Mouse (Mus musculus) layer of hippocampus, adult 9-10 months (tissue): Measurements from ENCODE around the gene Stap2.

Experiments used
- DNase-seq: peaks from one replicate; pipeline ENCODE4 v3.0.0; 2022; ENCODE audit warnings: low spot score

Stap2 gene

GRCm38 (mm10) chr17:55959946-55960740 lies 45.2 kb downstream of the Stap2 start:
- no peak for DNase-seq

- DNase-seq = peak; percentile 93
Observed at GRCm38 (mm10) chr17:55958918-55959728, 46.3 kb downstream of the Stap2 start, which contains the start of gene Yju2. Gene Yju2, plus strand, starts transcription at chr17:55959099.

- DNase-seq = no peak
Observed at GRCm38 (mm10) chr17:55958584-55958886, 46.8 kb downstream of the Stap2 start.

- no peak for DNase-seq
Observed at GRCm38 (mm10) chr17:55957726-55958583, 47.4 kb downstream of the Stap2 start.

- peak; percentile 65 for DNase-seq
Observed at GRCm38 (mm10) chr17:55957168-55957567, 48.2 kb downstream of the Stap2 start.

GRCm38 (mm10) chr17:55956591-55956990 lies 48.8 kb downstream of the Stap2 start:
- no peak for DNase-seq

GRCm38 (mm10) chr17:55956129-55956528 lies 49.3 kb downstream of the Stap2 start:
- DNase-seq = no peak

- no peak for DNase-seq
Observed at GRCm38 (mm10) chr17:55954229-55954628, 51.2 kb downstream of the Stap2 start.

- no peak for DNase-seq
Observed at GRCm38 (mm10) chr17:55953751-55954150, 51.6 kb downstream of the Stap2 start.

GRCm38 (mm10) chr17:55952447-55953027 lies 52.8 kb downstream of the Stap2 start, which contains the start of gene Ebi3:
Gene Ebi3, plus strand, starts transcription at chr17:55952640.
- DNase-seq = no peak

GRCm38 (mm10) chr17:55952041-55952440 lies 53.3 kb downstream of the Stap2 start:
- no peak for DNase-seq

- no peak for DNase-seq
Observed at GRCm38 (mm10) chr17:55950601-55951000, 54.8 kb downstream of the Stap2 start.

- DNase-seq = no peak
Observed at GRCm38 (mm10) chr17:55949400-55949799, 56.0 kb downstream of the Stap2 start, which contains the start of gene Zfp119b. Gene Zfp119b, minus strand, starts transcription at chr17:55949500.

GRCm38 (mm10) chr17:55948647-55949046 lies 56.7 kb downstream of the Stap2 start:
- DNase-seq = no peak
